Mouse (Mus musculus): ENCODE data around the gene Ftl1.

DNA sequence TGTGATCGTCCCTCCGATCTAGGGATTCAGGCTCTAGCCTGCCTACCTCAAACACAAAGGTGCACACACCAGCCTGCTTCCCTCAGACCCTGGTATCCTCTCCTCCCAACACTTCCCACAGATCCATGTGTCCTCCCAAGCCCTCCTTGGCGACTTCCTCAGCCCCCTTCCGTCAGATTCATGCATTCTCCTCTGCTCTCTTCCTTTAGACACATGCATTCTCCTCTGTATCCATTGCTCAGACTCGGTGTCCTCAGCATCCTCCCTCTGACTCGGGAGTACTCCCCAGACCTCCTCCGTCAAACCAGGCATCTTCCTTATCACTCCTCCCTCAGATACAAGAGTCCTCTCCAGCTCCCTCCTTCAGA lies 25.9 kb downstream of the Ftl1 start:
- TF ChIP-seq CTCF (IDR thresholded peaks at IDR 0.05; ENCODE audit: extremely low read depth, insufficient read length, insufficient replicate concordance, low read depth, low read length) (no peak), POLR2A (IDR thresholded peaks at IDR 0.05; ENCODE audit: low read depth, low read length) (no peak)

Measured in small intestine, adult 2 months (tissue).